Mouse (Mus musculus): ENCODE data around the gene Aph1a. TPM values are rescaled to one million over a fixed set of nuclear protein-coding genes. Genes with fewer than 3 reads are reported as not detected.
A peak's percentile ranks its signal among the peaks of the same experiment; 100 is the strongest.

The Aph1a gene
- polyA plus RNA-seq, 1 experiment from 2014 or later: 36.6 TPM

DNA sequence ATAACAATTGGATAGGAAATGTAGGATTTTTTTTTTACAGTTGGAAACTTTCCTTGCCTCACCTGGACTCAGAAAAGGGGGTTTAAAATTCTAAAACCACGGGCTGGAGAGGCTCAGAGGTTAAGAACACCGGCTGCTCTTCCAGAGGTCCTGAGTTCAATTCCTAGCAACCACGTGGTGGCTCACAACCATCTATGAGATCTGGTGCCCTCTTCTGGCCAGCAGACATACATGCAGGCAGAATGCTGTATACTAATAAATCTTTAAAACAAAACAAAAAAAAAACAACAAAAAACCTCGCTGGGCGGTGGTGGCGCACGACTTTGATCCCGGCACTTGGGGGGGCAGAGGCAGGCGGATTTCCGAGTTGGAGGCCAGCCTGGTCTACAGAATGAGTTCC lies 32.6 kb upstream of the Aph1a start:
- no peak for DNase-seq (ENCODE audit: low spot score)

GRCm38 (mm10) chr3:95861796-95862195 lies 32.0 kb upstream of the Aph1a start:
- Histone ChIP-seq H3K9ac (ENCODE audit: low read depth, low read length) (no peak overlapping the region), H3K4me1 (ENCODE audit: control insufficient read depth, insufficient read depth, low read length) (no peaks in the 10 kb centered on the region), H3K27me3 (replicated peaks; ENCODE audit: control insufficient read depth, insufficient read depth, low read length) (no peaks in the 10 kb centered on the region), H3K27ac (replicated peaks; ENCODE audit: low read depth, low read length) (no peak overlapping the region), H3K9me3 (ENCODE audit: control insufficient read depth, low read length) (no peaks in the 10 kb centered on the region), H3K4me3 (ENCODE audit: low read depth, low read length) (no peak overlapping the region), H3K36me3 (ENCODE audit: control insufficient read depth, insufficient read depth, low read length) (peaks cover 39% of the 10 kb centered on the region), H3K4me2 (ENCODE audit: low read depth, low read length) (no peak overlapping the region)
- peak; percentile 71 for ATAC-seq (ENCODE audit: low read depth)
- DNase-seq (ENCODE audit: low spot score): peak; percentile 82
- WGBS: 45% methylated on average over 2 of the region's 2 CpGs

More for the DNA sequence above, 32.6 kb upstream of the Aph1a start:
- Histone ChIP-seq H3K27me3 (replicated peaks; ENCODE audit: control insufficient read depth, insufficient read depth, low read length) (no peaks in the 10 kb centered on the region), H3K27ac (replicated peaks; ENCODE audit: low read depth, low read length) (no peak overlapping the region), H3K4me2 (ENCODE audit: low read depth, low read length) (no peak overlapping the region), H3K9ac (ENCODE audit: low read depth, low read length) (no peak overlapping the region), H3K9me3 (ENCODE audit: control insufficient read depth, low read length) (no peaks in the 10 kb centered on the region), H3K4me3 (ENCODE audit: low read depth, low read length) (no peak overlapping the region), H3K36me3 (ENCODE audit: control insufficient read depth, insufficient read depth, low read length) (peaks cover 35% of the 10 kb centered on the region), H3K4me1 (ENCODE audit: control insufficient read depth, insufficient read depth, low read length) (no peaks in the 10 kb centered on the region)
- ATAC-seq (ENCODE audit: low read depth): no peak
- WGBS: 76% methylated on average over 10 of the region's 10 CpGs

DNA sequence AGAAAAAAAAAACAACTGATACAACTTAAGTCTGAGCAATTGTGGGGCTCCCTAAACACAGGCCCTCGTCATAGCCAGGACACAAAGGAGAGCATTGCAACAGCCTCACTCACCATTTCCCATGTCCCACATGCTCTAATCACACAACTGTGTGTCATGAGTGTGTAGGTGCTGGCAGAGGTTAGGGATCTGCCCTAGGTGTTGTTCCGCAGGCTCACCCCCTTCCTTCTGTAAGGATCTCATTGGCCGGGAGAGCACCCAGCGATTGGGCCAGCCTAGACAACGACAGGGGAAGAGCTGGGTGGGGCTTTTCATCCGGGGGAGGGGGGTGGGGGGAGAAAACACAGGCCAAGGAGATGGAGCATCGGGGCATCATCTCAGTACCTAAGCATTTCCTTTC lies 30.2 kb upstream of the Aph1a start:
- no peaks in the 10 kb centered on the region for H3K9me3 ChIP-seq (ENCODE audit: control insufficient read depth, low read length)
- H3K4me1 ChIP-seq (ENCODE audit: control insufficient read depth, insufficient read depth, low read length): no peaks in the 10 kb centered on the region
- ATAC-seq (ENCODE audit: low read depth) (no peak), DNase-seq (ENCODE audit: low spot score) (no peak)
- H3K9ac ChIP-seq (ENCODE audit: low read depth, low read length): no peak overlapping the region
- no peak overlapping the region for H3K27ac ChIP-seq (replicated peaks; ENCODE audit: low read depth, low read length)
- no peak overlapping the region for H3K4me2 ChIP-seq (ENCODE audit: low read depth, low read length)
- 74% methylated on average over 7 of the region's 7 CpGs for WGBS
- H3K4me3 ChIP-seq (ENCODE audit: low read depth, low read length): no peak overlapping the region
- no peaks in the 10 kb centered on the region for H3K27me3 ChIP-seq (replicated peaks; ENCODE audit: control insufficient read depth, insufficient read depth, low read length)
- peaks cover 55% of the 10 kb centered on the region for H3K36me3 ChIP-seq (ENCODE audit: control insufficient read depth, insufficient read depth, low read length)

DNA sequence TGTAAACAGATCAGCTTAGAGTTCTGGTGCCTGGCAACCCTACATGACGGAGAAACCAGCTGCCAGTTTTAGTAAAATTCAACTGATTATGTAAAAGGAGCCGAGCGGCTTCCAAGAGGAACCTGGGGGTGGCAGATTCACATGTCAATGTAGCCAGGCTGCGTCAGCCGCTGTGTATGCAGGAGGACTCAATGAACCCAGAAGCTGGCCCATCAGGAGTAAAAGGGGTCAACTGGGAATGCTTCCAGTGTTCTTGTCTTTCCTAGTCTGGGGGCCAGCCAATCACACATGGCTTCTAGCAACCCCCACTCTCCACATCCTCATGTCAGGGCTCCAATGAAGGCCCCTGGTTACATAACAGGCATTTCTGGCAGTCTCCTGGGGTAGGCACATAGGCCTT lies 28.7 kb upstream of the Aph1a start:
- DNase-seq (ENCODE audit: low spot score): no peak
- peaks cover 67% of the 10 kb centered on the region for H3K36me3 ChIP-seq (ENCODE audit: control insufficient read depth, insufficient read depth, low read length)
- no peak overlapping the region for H3K4me3 ChIP-seq (ENCODE audit: low read depth, low read length)
- no peaks in the 10 kb centered on the region for H3K4me1 ChIP-seq (ENCODE audit: control insufficient read depth, insufficient read depth, low read length)
- WGBS: 95% methylated on average over 5 of the region's 5 CpGs
- H3K9ac ChIP-seq (ENCODE audit: low read depth, low read length): no peak overlapping the region
- no peaks in the 10 kb centered on the region for H3K27me3 ChIP-seq (replicated peaks; ENCODE audit: control insufficient read depth, insufficient read depth, low read length)
- no peaks in the 10 kb centered on the region for H3K9me3 ChIP-seq (ENCODE audit: control insufficient read depth, low read length)
- ATAC-seq (ENCODE audit: low read depth): no peak
- no peak overlapping the region for H3K27ac ChIP-seq (replicated peaks; ENCODE audit: low read depth, low read length)
- no peak overlapping the region for H3K4me2 ChIP-seq (ENCODE audit: low read depth, low read length)

DNA sequence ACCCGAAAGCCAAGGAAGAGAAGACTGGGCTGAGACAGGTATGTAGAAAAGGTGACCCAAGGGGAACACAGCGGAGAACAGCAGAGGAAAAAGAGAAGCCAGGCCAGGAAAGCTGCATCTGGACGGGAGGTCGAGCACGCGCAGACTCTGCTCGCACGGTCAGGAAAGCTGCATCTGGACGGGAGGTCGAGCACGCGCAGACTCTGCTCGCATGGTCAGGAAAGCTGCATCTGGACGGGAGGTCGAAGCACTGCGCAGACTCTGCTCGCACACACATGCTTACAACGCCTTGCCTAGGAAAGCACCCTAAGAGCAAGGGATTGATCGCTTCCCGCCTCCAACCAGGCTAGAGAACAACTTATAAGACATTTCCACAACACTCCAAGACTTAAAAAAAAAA lies 28.2 kb upstream of the Aph1a start:
- H3K4me3 ChIP-seq (ENCODE audit: low read depth, low read length): no peak overlapping the region
- DNase-seq (ENCODE audit: low spot score) (no peak), ATAC-seq (ENCODE audit: low read depth) (no peak)
- H3K27ac ChIP-seq (replicated peaks; ENCODE audit: low read depth, low read length): no peak overlapping the region
- no peaks in the 10 kb centered on the region for H3K27me3 ChIP-seq (replicated peaks; ENCODE audit: control insufficient read depth, insufficient read depth, low read length)
- peaks cover 67% of the 10 kb centered on the region for H3K36me3 ChIP-seq (ENCODE audit: control insufficient read depth, insufficient read depth, low read length)
- H3K9ac ChIP-seq (ENCODE audit: low read depth, low read length): no peak overlapping the region
- WGBS: 88% methylated on average over 20 of the region's 20 CpGs
- H3K4me1 ChIP-seq (ENCODE audit: control insufficient read depth, insufficient read depth, low read length): no peaks in the 10 kb centered on the region
- H3K4me2 ChIP-seq (ENCODE audit: low read depth, low read length): no peak overlapping the region
- no peaks in the 10 kb centered on the region for H3K9me3 ChIP-seq (ENCODE audit: control insufficient read depth, low read length)

DNA sequence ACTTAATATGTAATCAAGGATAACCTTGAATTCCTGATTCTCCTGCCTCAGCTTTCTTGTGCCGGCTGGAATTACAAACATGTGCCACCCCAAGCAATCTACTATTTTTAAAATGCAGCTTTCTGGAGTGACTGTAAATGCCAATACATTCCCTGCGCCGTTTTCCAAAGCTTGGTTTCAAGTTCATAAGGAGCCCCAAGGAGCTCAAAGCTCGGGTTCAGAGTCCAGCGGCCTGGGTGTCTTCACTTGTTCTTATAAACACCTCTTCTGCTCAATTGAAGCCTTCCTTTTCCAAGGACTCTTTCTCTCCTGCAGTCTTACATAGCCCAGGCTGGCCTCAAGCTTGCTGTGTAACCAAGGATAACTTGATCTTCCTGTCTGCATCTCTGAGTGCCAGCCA lies 27.7 kb upstream of the Aph1a start:
- DNase-seq (ENCODE audit: low spot score) (no peak), ATAC-seq (ENCODE audit: low read depth) (no peak)
- H3K4me3 ChIP-seq (ENCODE audit: low read depth, low read length): no peak overlapping the region
- no peaks in the 10 kb centered on the region for H3K9me3 ChIP-seq (ENCODE audit: control insufficient read depth, low read length)
- no peaks in the 10 kb centered on the region for H3K27me3 ChIP-seq (replicated peaks; ENCODE audit: control insufficient read depth, insufficient read depth, low read length)
- no peak overlapping the region for H3K9ac ChIP-seq (ENCODE audit: low read depth, low read length)
- H3K4me1 ChIP-seq (ENCODE audit: control insufficient read depth, insufficient read depth, low read length): no peaks in the 10 kb centered on the region
- H3K27ac ChIP-seq (replicated peaks; ENCODE audit: low read depth, low read length): no peak overlapping the region
- 83% methylated on average over 5 of the region's 5 CpGs for WGBS
- peaks cover 67% of the 10 kb centered on the region for H3K36me3 ChIP-seq (ENCODE audit: control insufficient read depth, insufficient read depth, low read length)
- H3K4me2 ChIP-seq (ENCODE audit: low read depth, low read length): no peak overlapping the region

DNA sequence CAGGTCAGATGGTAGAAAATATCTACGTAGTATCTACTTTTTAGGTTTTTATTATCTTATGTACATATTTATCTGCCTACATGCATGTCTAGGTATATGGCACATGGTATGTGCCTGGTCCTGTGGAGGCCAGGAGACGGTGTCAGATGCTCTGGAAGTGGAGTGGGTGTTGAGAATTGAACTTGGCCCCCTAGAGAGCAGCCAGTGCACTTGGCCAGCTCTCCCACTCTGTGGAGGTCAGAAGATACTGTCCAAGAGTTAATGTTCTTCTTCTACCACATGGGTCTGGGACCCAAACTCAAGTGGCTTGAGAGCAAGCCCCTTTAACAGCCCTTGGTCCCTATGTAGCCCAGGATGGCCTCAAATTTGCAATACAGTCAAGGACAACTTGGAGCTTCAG lies 26.4 kb upstream of the Aph1a start:
- H3K9ac ChIP-seq (ENCODE audit: low read depth, low read length): no peak overlapping the region
- H3K36me3 ChIP-seq (ENCODE audit: control insufficient read depth, insufficient read depth, low read length): peaks cover 60% of the 10 kb centered on the region
- H3K9me3 ChIP-seq (ENCODE audit: control insufficient read depth, low read length): no peaks in the 10 kb centered on the region
- H3K4me1 ChIP-seq (ENCODE audit: control insufficient read depth, insufficient read depth, low read length): peaks cover 5% of the 10 kb centered on the region
- H3K27me3 ChIP-seq (replicated peaks; ENCODE audit: control insufficient read depth, insufficient read depth, low read length): no peaks in the 10 kb centered on the region
- H3K27ac ChIP-seq (replicated peaks; ENCODE audit: low read depth, low read length): no peak overlapping the region
- ATAC-seq (ENCODE audit: low read depth) (no peak), DNase-seq (ENCODE audit: low spot score) (no peak)
- WGBS: 93% methylated on average over 2 of the region's 2 CpGs
- no peak overlapping the region for H3K4me2 ChIP-seq (ENCODE audit: low read depth, low read length)
- H3K4me3 ChIP-seq (ENCODE audit: low read depth, low read length): no peak overlapping the region

DNA sequence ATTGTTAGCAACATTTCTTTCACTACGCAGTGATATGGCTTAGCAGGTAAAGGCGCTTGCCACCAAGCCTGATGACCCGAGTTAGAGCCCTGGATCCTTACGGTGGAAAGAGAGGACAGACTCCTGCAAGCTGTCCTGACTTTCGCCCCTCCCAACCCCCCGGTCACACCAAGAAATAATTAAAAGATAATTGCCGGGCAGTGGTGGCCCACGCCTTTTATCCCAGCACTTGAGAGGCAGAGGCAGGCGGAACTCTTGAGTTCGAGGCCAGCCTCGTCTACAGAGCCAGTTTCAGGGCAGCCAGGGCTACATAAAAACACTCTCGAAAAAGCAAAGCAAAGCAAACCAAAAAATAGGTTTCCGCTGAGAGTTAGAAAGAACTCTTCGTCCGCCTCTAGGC lies 22.8 kb upstream of the Aph1a start:
- ATAC-seq (ENCODE audit: low read depth): 0 out of 2 replicates have a peak, but pooled peaks have one; percentile 9
- peaks cover 5% of the 10 kb centered on the region for H3K4me1 ChIP-seq (ENCODE audit: control insufficient read depth, insufficient read depth, low read length)

GRCm38 (mm10) chr3:95871392-95871867 lies 22.3 kb upstream of the Aph1a start, which contains the start of gene Mrps21:
Gene Mrps21, minus strand, starts transcription at chr3:95871519.
- Histone ChIP-seq H3K9ac (ENCODE audit: low read depth, low read length) (peak within 1 kb of the TSS; percentile 88), H3K27ac (replicated peaks; ENCODE audit: low read depth, low read length) (peak within 1 kb of the TSS; percentile 76), H3K4me1 (ENCODE audit: control insufficient read depth, insufficient read depth, low read length) (peaks cover 5% of the 10 kb centered on the region), H3K4me3 (ENCODE audit: low read depth, low read length) (peak within 1 kb of the TSS; percentile 74), H3K36me3 (ENCODE audit: control insufficient read depth, insufficient read depth, low read length) (peaks cover 29% of the 10 kb centered on the region), H3K4me2 (ENCODE audit: low read depth, low read length) (peak within 1 kb of the TSS; percentile 75), H3K9me3 (ENCODE audit: control insufficient read depth, low read length) (no peaks in the 10 kb centered on the region), H3K27me3 (replicated peaks; ENCODE audit: control insufficient read depth, insufficient read depth, low read length) (no peaks in the 10 kb centered on the region)
- DNase-seq (ENCODE audit: low spot score) (peak; percentile 96), ATAC-seq (ENCODE audit: low read depth) (peak; percentile 97)
- WGBS: under 1% methylated on average over 28 of the region's 33 CpGs

More for the DNA sequence above, 22.8 kb upstream of the Aph1a start:
- Histone ChIP-seq H3K4me3 (ENCODE audit: low read depth, low read length) (peak overlapping the region; percentile 74), H3K9me3 (ENCODE audit: control insufficient read depth, low read length) (no peaks in the 10 kb centered on the region), H3K4me2 (ENCODE audit: low read depth, low read length) (peak overlapping the region; percentile 75), H3K27me3 (replicated peaks; ENCODE audit: control insufficient read depth, insufficient read depth, low read length) (no peaks in the 10 kb centered on the region), H3K27ac (replicated peaks; ENCODE audit: low read depth, low read length) (peak overlapping the region; percentile 76), H3K36me3 (ENCODE audit: control insufficient read depth, insufficient read depth, low read length) (peaks cover 34% of the 10 kb centered on the region), H3K9ac (ENCODE audit: low read depth, low read length) (peak overlapping the region; percentile 88)
- DNase-seq (ENCODE audit: low spot score): no peak
- WGBS: 7% methylated on average over 15 of the region's 15 CpGs
